Mouse (Mus musculus) layer of hippocampus, postnatal 25 days (tissue): ENCODE results near the gene Olfr729. TPM values are rescaled to one million over a fixed set of nuclear protein-coding genes. Genes with fewer than 3 reads are reported as not detected.

Experiments
- DNase-seq, 2 experiments: peaks; one replicate each; pipeline ENCODE4 v3.0.0; 2022; ENCODE audit warnings: mixed read lengths in 2 of 2, low spot score in 1 of 2; ENCODE audit errors: extremely low spot score in 1 of 2
- total RNA-seq, 2 experiments: library from RNA; stranded (reverse); gene quantifications; 2 replicates each; pipeline ENCODE4 v1.2.3; 2021

Gene Olfr729
- not detected for total RNA-seq

GRCm38 (mm10) chr14:50152810-50153209 lies at the start of gene Olfr729:
TSS of gene Olfr729 (minus strand) at chr14:50152910.
- DNase-seq: no peak

GRCm38 (mm10) chr14:50188098-50188497 lies 35.4 kb upstream of the Olfr729 start, which contains the start of gene Olfr730:
TSS of gene Olfr730 (minus strand) at chr14:50188198.
- DNase-seq: no peak

- DNase-seq: no peak
Observed at GRCm38 (mm10) chr14:50142580-50142979, 10.1 kb downstream of the Olfr729 start, which contains the start of gene Olfr728. TSS of gene Olfr728 (minus strand) at chr14:50142680.

- no peak for DNase-seq
Observed at GRCm38 (mm10) chr14:50122886-50123285, 29.8 kb downstream of the Olfr729 start, which contains the start of gene Olfr727. TSS of gene Olfr727 (plus strand) at chr14:50123186.

Other genes with a start within 250 kb of the Olfr729 start
- gene Olfr723, start 221.1 kb downstream of the Olfr729 start, total RNA-seq: not detected
- gene Olfr724, start 189.6 kb downstream of the Olfr729 start, total RNA-seq: not detected
- not detected for gene Olfr725, start 112.5 kb downstream of the Olfr729 start, total RNA-seq
- not detected for gene Olfr726, start 62.0 kb downstream of the Olfr729 start, total RNA-seq
- gene Olfr727, start 29.7 kb downstream of the Olfr729 start, total RNA-seq: not detected
- gene Olfr728, start 10.2 kb downstream of the Olfr729 start, total RNA-seq: not detected
- not detected for gene Olfr730, start 35.3 kb upstream of the Olfr729 start, total RNA-seq
- gene Olfr731, start 89.0 kb upstream of the Olfr729 start, total RNA-seq: not detected
- not detected for gene Olfr732, start 131.3 kb upstream of the Olfr729 start, total RNA-seq
- gene Olfr733, start 148.6 kb upstream of the Olfr729 start, total RNA-seq: not detected
- gene Olfr734, start 173.9 kb upstream of the Olfr729 start, total RNA-seq: not detected
- gene Olfr735, start 196.0 kb upstream of the Olfr729 start, total RNA-seq: not detected
- gene Tlr11, start 205.0 kb upstream of the Olfr729 start, total RNA-seq: not detected
- not detected for gene Olfr736, start 228.3 kb upstream of the Olfr729 start, total RNA-seq